8 mouse cellular contexts compared by ENCODE assay signal in genomic region chr11:119991338-119991678, GRCm38 (mm10). TPM values are rescaled to one million over a fixed set of nuclear protein-coding genes. Genes with fewer than 3 reads are reported as not detected.
DNase-seq lines count a peak whose midpoint lies in the region; ATAC-seq and TF ChIP-seq lines count a peak whose summit lies in the region.

No protein-coding gene starts in this region.

- no peak overlapping the region; the same call in 1 of the 2 replicates for H3K9ac ChIP-seq in heart, embryonic 12.5 days
- H3K9ac ChIP-seq in kidney, embryonic 16.5 days (replicated peaks; ENCODE audit: low read length), result peak overlapping the region; percentile 43; the same call in 1 of the 2 replicates
- H3K9ac ChIP-seq in liver, embryonic 11.5 days (ENCODE audit: low read depth, low read length), result no peak overlapping the region
- no peak overlapping the region for H3K9ac ChIP-seq in stomach, embryonic 15.5 days

- no peak overlapping the region for H3K27ac ChIP-seq in bone marrow, adult 2 months (ENCODE audit: control insufficient read depth, insufficient read depth, low read depth, low read length, poor library complexity)
- H3K27ac ChIP-seq in heart, embryonic 12.5 days (ENCODE audit: poor library complexity, severe bottlenecking), result no peak overlapping the region
- H3K27ac ChIP-seq in kidney, embryonic 16.5 days (ENCODE audit: low read length), result no peak overlapping the region; the same call in 1 of the 2 replicates
- H3K27ac ChIP-seq in liver, embryonic 11.5 days (ENCODE audit: low read depth, low read length), result no peak overlapping the region
- H3K27ac ChIP-seq in stomach, embryonic 15.5 days, result peak overlapping the region; percentile 61

- H3K36me3 ChIP-seq in heart, embryonic 12.5 days, result peaks cover 37% of the 10 kb centered on the region
- H3K36me3 ChIP-seq in kidney, embryonic 16.5 days (ENCODE audit: insufficient read depth, low read length), result peaks cover 11% of the 10 kb centered on the region
- no peaks in the 10 kb centered on the region for H3K36me3 ChIP-seq in liver, embryonic 11.5 days (ENCODE audit: control insufficient read depth, insufficient read depth, low read length)
- H3K36me3 ChIP-seq in stomach, embryonic 15.5 days, result peaks cover 4% of the 10 kb centered on the region; the same call in 1 of the 2 replicates

- H3K4me3 ChIP-seq in bone marrow, adult 2 months (replicated peaks; ENCODE audit: control insufficient read depth, low read depth, low read length), result no peak overlapping the region
- H3K4me3 ChIP-seq in heart, embryonic 12.5 days, result no peak overlapping the region
- H3K4me3 ChIP-seq in kidney, embryonic 16.5 days (ENCODE audit: low read length), result no peak overlapping the region
- H3K4me3 ChIP-seq in liver, embryonic 11.5 days (ENCODE audit: low read depth, low read length), result no peak overlapping the region
- no peak overlapping the region for H3K4me3 ChIP-seq in stomach, embryonic 15.5 days (replicated peaks)

- H3K4me1 ChIP-seq in bone marrow, adult 2 months (ENCODE audit: control insufficient read depth, insufficient read depth, low read length), result peaks cover 2% of the 10 kb centered on the region
- H3K4me1 ChIP-seq in heart, embryonic 12.5 days (replicated peaks), result peaks cover 35% of the 10 kb centered on the region
- H3K4me1 ChIP-seq in kidney, embryonic 16.5 days (ENCODE audit: insufficient read depth, low read length), result peaks cover 29% of the 10 kb centered on the region
- H3K4me1 ChIP-seq in liver, embryonic 11.5 days (replicated peaks; ENCODE audit: control insufficient read depth, insufficient read depth, low read length), result peaks cover 3% of the 10 kb centered on the region
- peaks cover 34% of the 10 kb centered on the region for H3K4me1 ChIP-seq in stomach, embryonic 15.5 days

- H3K27me3 ChIP-seq in heart, embryonic 12.5 days (replicated peaks), result no peaks in the 10 kb centered on the region
- H3K27me3 ChIP-seq in kidney, embryonic 16.5 days (ENCODE audit: insufficient read depth, low read length), result no peaks in the 10 kb centered on the region
- no peaks in the 10 kb centered on the region for H3K27me3 ChIP-seq in liver, embryonic 11.5 days (replicated peaks; ENCODE audit: control insufficient read depth, insufficient read depth, low read length)
- H3K27me3 ChIP-seq in stomach, embryonic 15.5 days (replicated peaks), result no peaks in the 10 kb centered on the region

- 10% methylated on average over 10 of the region's 10 CpGs for WGBS in bone marrow, adult 2 months
- WGBS in heart, embryonic 12.5 days, result 12% methylated on average over 10 of the region's 10 CpGs
- WGBS in kidney, embryonic 16.5 days, result 9% methylated on average over 10 of the region's 10 CpGs
- 8% methylated on average over 10 of the region's 10 CpGs for WGBS in liver, embryonic 11.5 days
- WGBS in stomach, embryonic 15.5 days, result 6% methylated on average over 10 of the region's 10 CpGs

- ATAC-seq in erythroblast, adult 5-6 weeks (replicated peaks; ENCODE audit: low FRiP score, poor library complexity, severe bottlenecking), result 0 out of 2 replicates have a peak, but pooled peaks have one; percentile 46
- peak; percentile 49 for ATAC-seq in heart, embryonic 12.5 days (ENCODE audit: insufficient number of reproducible peaks, low FRiP score)
- ATAC-seq in kidney, embryonic 16.5 days (ENCODE audit: low FRiP score, low TSS enrichment), result peak; percentile 80
- peak; percentile 56 for ATAC-seq in liver, embryonic 11.5 days (replicated peaks; ENCODE audit: low FRiP score)
- peak; percentile 75 for ATAC-seq in stomach, embryonic 15.5 days (ENCODE audit: insufficient read depth, low FRiP score, low read depth)

- TF ChIP-seq POLR2A in bone marrow, adult 2 months (IDR thresholded peaks at IDR 0.05; ENCODE audit: borderline replicate concordance, control insufficient read depth, low read depth, low read length), result peak; percentile 8; the same call in 1 of the 2 replicates

- TF ChIP-seq CTCF in bone marrow, adult 2 months (IDR thresholded peaks at IDR 0.05; ENCODE audit: control insufficient read depth, insufficient read depth, low read length), result peak; percentile 94

- peak; percentile 92 to 93 for DNase-seq in B cell, adult 2 months
- peak; percentile 85 for DNase-seq in liver, embryonic 11.5 days (ENCODE audit: low spot score)
- DNase-seq in neural tube, embryonic 10.5 days (ENCODE audit: extremely low spot score, low spot score), result peak; percentile 91

- H3K4me2 ChIP-seq in heart, embryonic 12.5 days, result peak overlapping the region; percentile 43; the same call in 1 of the 2 replicates
- H3K4me2 ChIP-seq in kidney, embryonic 16.5 days (replicated peaks; ENCODE audit: low read depth, low read length), result no peak overlapping the region; the same call in 1 of the 2 replicates
- peak overlapping the region; percentile 33 for H3K4me2 ChIP-seq in liver, embryonic 11.5 days
- peak overlapping the region; percentile 39 for H3K4me2 ChIP-seq in stomach, embryonic 15.5 days

- H3K9me3 ChIP-seq in heart, embryonic 12.5 days (replicated peaks), result no peaks in the 10 kb centered on the region
- H3K9me3 ChIP-seq in kidney, embryonic 16.5 days (ENCODE audit: low read length), result no peaks in the 10 kb centered on the region
- no peaks in the 10 kb centered on the region for H3K9me3 ChIP-seq in liver, embryonic 11.5 days (ENCODE audit: control insufficient read depth, low read length)
- H3K9me3 ChIP-seq in stomach, embryonic 15.5 days, result no peaks in the 10 kb centered on the region

RNA-seq across cellular contexts. Expression of gene Baiap2, which starts 48.7 kb away (rescaled TPM):
- 5.7 and 7.9 TPM in 2 replicates for polyA plus RNA-seq in bone marrow, adult 2 months (2011; ENCODE audit: insufficient read depth, insufficient read length, low replicate concordance, missing spikeins)
- total RNA-seq in erythroblast, adult 5-6 weeks (2015; ENCODE audit: low replicate concordance), result 0.42 and 3.5 TPM in 2 replicates
- total RNA-seq in erythroblast, adult 5-6 weeks (2017; ENCODE audit: low replicate concordance), result 1.6 and 2.5 TPM in 2 replicates
- 15.6 and 16.4 TPM in 2 replicates for polyA plus RNA-seq in heart, embryonic 12.5 days (2016; fragmentation: Nextera tagmentation; extraction: Ambion mirVana)
- 22.8 and 25.3 TPM in 2 replicates for polyA plus RNA-seq in kidney, embryonic 16.5 days (2015; fragmentation: Nextera tagmentation; extraction: Ambion mirVana)
- 9.7 and 10.2 TPM in 2 replicates for polyA plus RNA-seq in liver, embryonic 11.5 days (2014; fragmentation: Nextera tagmentation; extraction: Ambion mirVana)
- 24.8 and 30.9 TPM in 2 replicates for polyA plus RNA-seq in stomach, embryonic 15.5 days (2015; fragmentation: Nextera tagmentation; extraction: Ambion mirVana)

RNA-seq across cellular contexts. Expression of gene Aatk, which starts 55.7 kb away (rescaled TPM):
- polyA plus RNA-seq in bone marrow, adult 2 months (2011; ENCODE audit: insufficient read depth, insufficient read length, low replicate concordance, missing spikeins), result 8.4 and 15.7 TPM in 2 replicates
- 1.3 and 4.4 TPM in 2 replicates for total RNA-seq in erythroblast, adult 5-6 weeks (2015; ENCODE audit: low replicate concordance)
- total RNA-seq in erythroblast, adult 5-6 weeks (2017; ENCODE audit: low replicate concordance), result 0.84 and 1.8 TPM in 2 replicates
- polyA plus RNA-seq in heart, embryonic 12.5 days (2016; fragmentation: Nextera tagmentation; extraction: Ambion mirVana), result 0.63 and 0.92 TPM in 2 replicates
- polyA plus RNA-seq in kidney, embryonic 16.5 days (2015; fragmentation: Nextera tagmentation; extraction: Ambion mirVana), result 1.7 and 2.0 TPM in 2 replicates
- polyA plus RNA-seq in liver, embryonic 11.5 days (2014; fragmentation: Nextera tagmentation; extraction: Ambion mirVana), result 0.74 and 0.86 TPM in 2 replicates
- polyA plus RNA-seq in stomach, embryonic 15.5 days (2015; fragmentation: Nextera tagmentation; extraction: Ambion mirVana), result 3.8 and 4.5 TPM in 2 replicates
